Mouse (Mus musculus): ENCODE measurements around the gene Pcbp3. TPM values are rescaled to one million over a fixed set of nuclear protein-coding genes. Genes with fewer than 3 reads are reported as not detected.

Gene Pcbp3
- polyA plus RNA-seq, 1 experiment from 2014 or later, result 27.3 TPM

GRCm38 (mm10) chr10:76816436-76816835 is 145.3 kb downstream of the Pcbp3 start:
- no peak overlapping the region for H3K9ac ChIP-seq (replicated peaks; ENCODE audit: low read depth, low read length)
- H3K4me1 ChIP-seq (ENCODE audit: control insufficient read depth, insufficient read depth, low read length), result no peaks in the 10 kb centered on the region
- 56% methylated on average over 7 of the region's 7 CpGs for WGBS
- ATAC-seq (ENCODE audit: insufficient number of reproducible peaks, insufficient read depth, low FRiP score, low read depth), result no peak
- H3K4me2 ChIP-seq (replicated peaks; ENCODE audit: low read depth, low read length), result no peak overlapping the region
- H3K27me3 ChIP-seq (ENCODE audit: control insufficient read depth, insufficient read depth, low read length), result no peaks in the 10 kb centered on the region
- no peaks in the 10 kb centered on the region for H3K36me3 ChIP-seq (ENCODE audit: control insufficient read depth, insufficient read depth, low read length)
- H3K4me3 ChIP-seq (ENCODE audit: low read depth, low read length), result no peak overlapping the region
- no peak overlapping the region for H3K27ac ChIP-seq (ENCODE audit: low read length)
- H3K9me3 ChIP-seq (ENCODE audit: control insufficient read depth, low read depth, low read length), result no peaks in the 10 kb centered on the region

- Histone ChIP-seq H3K4me1 (ENCODE audit: control insufficient read depth, insufficient read depth, low read length) (no peaks in the 10 kb centered on the region), H3K9me3 (ENCODE audit: control insufficient read depth, low read depth, low read length) (no peaks in the 10 kb centered on the region), H3K4me3 (ENCODE audit: low read depth, low read length) (no peak overlapping the region), H3K9ac (replicated peaks; ENCODE audit: low read depth, low read length) (no peak overlapping the region), H3K27ac (ENCODE audit: low read length) (no peak overlapping the region), H3K4me2 (replicated peaks; ENCODE audit: low read depth, low read length) (no peak overlapping the region), H3K27me3 (ENCODE audit: control insufficient read depth, insufficient read depth, low read length) (no peaks in the 10 kb centered on the region), H3K36me3 (ENCODE audit: control insufficient read depth, insufficient read depth, low read length) (no peaks in the 10 kb centered on the region)
- ATAC-seq (ENCODE audit: insufficient number of reproducible peaks, insufficient read depth, low FRiP score, low read depth), result no peak
- 72% methylated on average over 4 of the region's 4 CpGs for whole genome bisulfite sequencing
These were observed 146.2 kb downstream of the Pcbp3 start for GRCm38 (mm10) chr10:76815481-76815880.

DNA sequence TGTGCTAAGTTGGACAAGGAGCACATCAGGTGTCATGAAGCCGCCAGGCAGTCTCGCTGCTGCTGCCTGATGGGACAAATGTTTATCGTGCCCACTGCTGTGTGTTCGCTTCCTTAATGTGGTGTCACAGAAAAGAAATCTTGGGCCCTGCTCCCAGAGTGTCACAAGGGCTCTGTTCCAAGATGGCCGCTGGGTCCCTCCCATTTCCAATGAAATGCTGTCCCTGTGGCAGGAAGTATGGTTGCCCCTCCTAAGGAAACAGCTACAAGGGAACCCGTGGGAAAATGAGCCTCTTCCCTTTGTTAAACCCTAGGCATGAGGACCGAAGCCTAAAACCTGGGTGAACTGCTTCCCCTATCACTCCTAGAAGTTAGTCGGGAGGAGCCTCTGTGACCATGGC is 146.9 kb downstream of the Pcbp3 start:
- H3K27ac ChIP-seq (ENCODE audit: low read length), result no peak overlapping the region
- no peak for ATAC-seq (ENCODE audit: insufficient number of reproducible peaks, insufficient read depth, low FRiP score, low read depth)
- WGBS, result 81% methylated on average over 8 of the region's 8 CpGs

GRCm38 (mm10) chr10:76809916-76810660 is 151.6 kb downstream of the Pcbp3 start:
- ATAC-seq (ENCODE audit: insufficient number of reproducible peaks, insufficient read depth, low FRiP score, low read depth), result no peak
- H3K27me3 ChIP-seq (ENCODE audit: control insufficient read depth, insufficient read depth, low read length), result no peaks in the 10 kb centered on the region
- 66% methylated on average over 7 of the region's 7 CpGs for WGBS

More for the DNA sequence above, 146.9 kb downstream of the Pcbp3 start:
- Histone ChIP-seq H3K9ac (replicated peaks; ENCODE audit: low read depth, low read length) (no peak overlapping the region), H3K9me3 (ENCODE audit: control insufficient read depth, low read depth, low read length) (no peaks in the 10 kb centered on the region), H3K27me3 (ENCODE audit: control insufficient read depth, insufficient read depth, low read length) (no peaks in the 10 kb centered on the region), H3K4me3 (ENCODE audit: low read depth, low read length) (no peak overlapping the region), H3K36me3 (ENCODE audit: control insufficient read depth, insufficient read depth, low read length) (no peaks in the 10 kb centered on the region), H3K4me1 (ENCODE audit: control insufficient read depth, insufficient read depth, low read length) (no peaks in the 10 kb centered on the region), H3K4me2 (replicated peaks; ENCODE audit: low read depth, low read length) (no peak overlapping the region)

GRCm38 (mm10) chr10:76809439-76809838 is 152.2 kb downstream of the Pcbp3 start:
- no peak overlapping the region for H3K9ac ChIP-seq (replicated peaks; ENCODE audit: low read depth, low read length)
- no peaks in the 10 kb centered on the region for H3K4me1 ChIP-seq (ENCODE audit: control insufficient read depth, insufficient read depth, low read length)
- no peaks in the 10 kb centered on the region for H3K36me3 ChIP-seq (ENCODE audit: control insufficient read depth, insufficient read depth, low read length)
- no peak for ATAC-seq (ENCODE audit: insufficient number of reproducible peaks, insufficient read depth, low FRiP score, low read depth)
- WGBS, result 86% methylated on average over 11 of the region's 11 CpGs
- no peak overlapping the region for H3K4me2 ChIP-seq (replicated peaks; ENCODE audit: low read depth, low read length)
- H3K4me3 ChIP-seq (ENCODE audit: low read depth, low read length), result no peak overlapping the region
- no peaks in the 10 kb centered on the region for H3K27me3 ChIP-seq (ENCODE audit: control insufficient read depth, insufficient read depth, low read length)
- no peak overlapping the region for H3K27ac ChIP-seq (ENCODE audit: low read length)
- H3K9me3 ChIP-seq (ENCODE audit: control insufficient read depth, low read depth, low read length), result no peaks in the 10 kb centered on the region

More at GRCm38 (mm10) chr10:76809916-76810660, 151.6 kb downstream of the Pcbp3 start:
- no peaks in the 10 kb centered on the region for H3K4me1 ChIP-seq (ENCODE audit: control insufficient read depth, insufficient read depth, low read length)
- H3K36me3 ChIP-seq (ENCODE audit: control insufficient read depth, insufficient read depth, low read length), result no peaks in the 10 kb centered on the region
- no peak overlapping the region for H3K9ac ChIP-seq (replicated peaks; ENCODE audit: low read depth, low read length)
- no peak overlapping the region for H3K4me3 ChIP-seq (ENCODE audit: low read depth, low read length)
- no peaks in the 10 kb centered on the region for H3K9me3 ChIP-seq (ENCODE audit: control insufficient read depth, low read depth, low read length)
- no peak overlapping the region for H3K4me2 ChIP-seq (replicated peaks; ENCODE audit: low read depth, low read length)
- no peak overlapping the region for H3K27ac ChIP-seq (ENCODE audit: low read length)

GRCm38 (mm10) chr10:76808446-76809400 is 153.0 kb downstream of the Pcbp3 start:
- ATAC-seq (ENCODE audit: insufficient number of reproducible peaks, insufficient read depth, low FRiP score, low read depth), result no peak
- Histone ChIP-seq H3K4me2 (replicated peaks; ENCODE audit: low read depth, low read length) (no peak overlapping the region), H3K9me3 (ENCODE audit: control insufficient read depth, low read depth, low read length) (no peaks in the 10 kb centered on the region), H3K4me1 (ENCODE audit: control insufficient read depth, insufficient read depth, low read length) (no peaks in the 10 kb centered on the region), H3K9ac (replicated peaks; ENCODE audit: low read depth, low read length) (no peak overlapping the region), H3K27ac (ENCODE audit: low read length) (no peak overlapping the region), H3K4me3 (ENCODE audit: low read depth, low read length) (no peak overlapping the region), H3K36me3 (ENCODE audit: control insufficient read depth, insufficient read depth, low read length) (no peaks in the 10 kb centered on the region), H3K27me3 (ENCODE audit: control insufficient read depth, insufficient read depth, low read length) (no peaks in the 10 kb centered on the region)
- WGBS, result 88% methylated on average over 10 of the region's 10 CpGs

GRCm38 (mm10) chr10:76802500-76802885 is 159.2 kb downstream of the Pcbp3 start:
- Histone ChIP-seq H3K4me2 (replicated peaks; ENCODE audit: low read depth, low read length) (no peak overlapping the region), H3K36me3 (ENCODE audit: control insufficient read depth, insufficient read depth, low read length) (no peaks in the 10 kb centered on the region), H3K9ac (replicated peaks; ENCODE audit: low read depth, low read length) (no peak overlapping the region), H3K27ac (ENCODE audit: low read length) (no peak overlapping the region), H3K27me3 (ENCODE audit: control insufficient read depth, insufficient read depth, low read length) (no peaks in the 10 kb centered on the region), H3K4me1 (ENCODE audit: control insufficient read depth, insufficient read depth, low read length) (no peaks in the 10 kb centered on the region), H3K9me3 (ENCODE audit: control insufficient read depth, low read depth, low read length) (no peaks in the 10 kb centered on the region), H3K4me3 (ENCODE audit: low read depth, low read length) (no peak overlapping the region)
- ATAC-seq (ENCODE audit: insufficient number of reproducible peaks, insufficient read depth, low FRiP score, low read depth), result no peak
- 83% methylated on average over 4 of the region's 4 CpGs for WGBS

DNA sequence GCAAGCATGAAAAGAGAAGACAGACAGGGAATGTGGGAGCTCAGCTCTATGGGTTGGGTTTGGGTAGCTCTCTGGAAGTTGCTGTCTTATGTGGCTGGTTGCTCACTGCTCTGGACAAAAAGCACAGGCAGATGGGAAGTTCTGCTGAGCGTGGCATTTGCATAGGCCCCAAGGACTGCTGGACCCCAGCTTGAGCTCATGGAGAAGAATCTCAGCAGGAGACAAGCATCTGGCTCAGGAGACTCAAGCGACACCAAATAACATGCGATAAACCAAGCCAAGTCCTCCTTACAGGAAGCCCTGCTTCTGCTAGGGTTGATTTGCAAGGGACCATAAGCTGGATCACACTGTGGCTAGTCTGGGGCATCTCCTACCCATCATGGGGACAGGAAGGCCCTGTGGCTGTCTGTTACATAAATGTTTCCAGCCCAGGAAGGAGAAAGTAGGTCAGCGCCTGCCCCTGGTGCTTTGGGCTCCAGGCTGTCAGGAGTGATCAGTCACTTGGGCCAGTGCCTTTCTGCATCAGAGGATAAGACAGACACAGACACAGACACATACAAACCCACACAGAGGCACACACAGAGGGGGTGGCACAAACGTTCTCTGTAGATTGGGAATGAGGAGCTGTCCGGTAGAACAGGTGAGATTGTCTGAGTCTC is 159.7 kb downstream of the Pcbp3 start:
- Histone ChIP-seq H3K9ac (replicated peaks; ENCODE audit: low read depth, low read length) (no peak overlapping the region), H3K4me1 (ENCODE audit: control insufficient read depth, insufficient read depth, low read length) (no peaks in the 10 kb centered on the region), H3K27ac (ENCODE audit: low read length) (no peak overlapping the region), H3K4me2 (replicated peaks; ENCODE audit: low read depth, low read length) (no peak overlapping the region), H3K27me3 (ENCODE audit: control insufficient read depth, insufficient read depth, low read length) (no peaks in the 10 kb centered on the region), H3K9me3 (ENCODE audit: control insufficient read depth, low read depth, low read length) (no peaks in the 10 kb centered on the region), H3K36me3 (ENCODE audit: control insufficient read depth, insufficient read depth, low read length) (no peaks in the 10 kb centered on the region), H3K4me3 (ENCODE audit: low read depth, low read length) (no peak overlapping the region)
- ATAC-seq (ENCODE audit: insufficient number of reproducible peaks, insufficient read depth, low FRiP score, low read depth), result no peak
- WGBS, result 69% methylated on average over 6 of the region's 6 CpGs

Measured in stomach, embryonic 14.5 days (tissue).